Mouse (Mus musculus): ENCODE measurements at regions not wholly inside any gene's neighbourhood (a gene's known extent, or its start where the extent isn't known, plus 50 kb on each side); places are given as distances from the start of the nearest gene placed in this dataset.
"Not testable (repeated sequence)": the region's sequence is repeated elsewhere in the genome, so short reads cannot be mapped to it uniquely, and the experiment has no call there.

- WGBS, result 93% methylated on average over 4 of the region's 4 CpGs
- no peaks in the 10 kb centered on the region for H3K9me3 ChIP-seq
- no peaks in the 10 kb centered on the region for H3K27me3 ChIP-seq
- no peak for ATAC-seq (ENCODE audit: low FRiP score, low read depth)
- H3K9ac ChIP-seq (replicated peaks), result no peak overlapping the region
- no peaks in the 10 kb centered on the region for H3K36me3 ChIP-seq
- H3K27ac ChIP-seq (replicated peaks), result no peak overlapping the region
- H3K4me1 ChIP-seq, result 0 out of 2 replicates have a peak, but pooled peaks cover 4% of the 10 kb centered on the region
- H3K4me2 ChIP-seq (replicated peaks), result no peak overlapping the region
- H3K4me3 ChIP-seq, result no peak overlapping the region
These were observed 606.2 kb upstream of the Gpc5 start for GRCm38 (mm10) chr14:114485781-114486180.

DNA sequence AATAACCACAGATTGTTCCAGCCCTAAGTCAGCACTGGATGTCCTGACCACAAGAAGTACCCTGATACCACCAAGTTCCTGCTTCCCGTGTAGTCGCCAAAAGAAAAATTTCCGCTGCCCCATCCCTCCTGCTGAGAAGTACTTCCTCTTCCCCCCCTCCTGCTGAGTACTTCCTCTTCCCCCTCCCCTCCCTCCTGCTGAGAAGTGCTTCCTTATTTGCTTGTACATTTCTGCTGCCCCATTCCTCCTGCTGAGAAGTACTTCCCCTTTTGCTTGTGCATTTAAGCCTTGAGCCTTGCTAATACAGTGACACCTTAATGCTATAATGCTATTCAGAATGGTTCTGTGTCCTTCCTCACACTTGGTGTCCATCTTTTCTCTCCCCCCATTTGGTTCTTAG is 598.6 kb upstream of the Gpc5 start:
- not testable (repeated sequence) for H3K36me3 ChIP-seq; H3K27me3 ChIP-seq; H3K9me3 ChIP-seq; H3K27ac ChIP-seq (replicated peaks); H3K4me3 ChIP-seq; H3K9ac ChIP-seq (replicated peaks); H3K4me1 ChIP-seq; ATAC-seq (ENCODE audit: low FRiP score, low read depth); H3K4me2 ChIP-seq (replicated peaks)
- 83% methylated on average over 3 of the region's 3 CpGs for WGBS

DNA sequence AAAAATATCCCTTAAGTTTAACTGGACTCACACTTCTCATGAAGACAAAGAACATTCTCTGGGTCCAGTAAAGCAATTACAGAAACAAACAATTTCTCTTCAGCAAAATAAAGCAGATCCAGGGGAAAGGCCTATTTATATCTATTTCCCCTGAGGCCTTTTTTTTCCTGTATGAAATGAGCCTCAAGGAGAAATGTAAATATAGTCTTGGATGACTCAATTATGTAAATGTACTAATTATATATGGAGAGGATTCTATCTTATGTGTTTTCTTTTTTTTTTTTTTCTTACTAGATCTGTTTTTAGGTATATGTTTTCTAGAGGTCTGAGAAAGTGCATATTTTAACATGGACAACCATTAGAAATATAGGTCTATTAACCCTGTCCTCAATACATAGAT is 587.0 kb upstream of the Gpc5 start:
- H3K4me2 ChIP-seq (replicated peaks), result no peak overlapping the region
- H3K27ac ChIP-seq (replicated peaks), result no peak overlapping the region
- ATAC-seq (ENCODE audit: low FRiP score, low read depth), result no peak
- H3K36me3 ChIP-seq, result no peaks in the 10 kb centered on the region
- no peaks in the 10 kb centered on the region for H3K27me3 ChIP-seq
- no peak overlapping the region for H3K9ac ChIP-seq (replicated peaks)
- no peaks in the 10 kb centered on the region for H3K9me3 ChIP-seq
- H3K4me3 ChIP-seq, result no peak overlapping the region
- H3K4me1 ChIP-seq, result no peaks in the 10 kb centered on the region

DNA sequence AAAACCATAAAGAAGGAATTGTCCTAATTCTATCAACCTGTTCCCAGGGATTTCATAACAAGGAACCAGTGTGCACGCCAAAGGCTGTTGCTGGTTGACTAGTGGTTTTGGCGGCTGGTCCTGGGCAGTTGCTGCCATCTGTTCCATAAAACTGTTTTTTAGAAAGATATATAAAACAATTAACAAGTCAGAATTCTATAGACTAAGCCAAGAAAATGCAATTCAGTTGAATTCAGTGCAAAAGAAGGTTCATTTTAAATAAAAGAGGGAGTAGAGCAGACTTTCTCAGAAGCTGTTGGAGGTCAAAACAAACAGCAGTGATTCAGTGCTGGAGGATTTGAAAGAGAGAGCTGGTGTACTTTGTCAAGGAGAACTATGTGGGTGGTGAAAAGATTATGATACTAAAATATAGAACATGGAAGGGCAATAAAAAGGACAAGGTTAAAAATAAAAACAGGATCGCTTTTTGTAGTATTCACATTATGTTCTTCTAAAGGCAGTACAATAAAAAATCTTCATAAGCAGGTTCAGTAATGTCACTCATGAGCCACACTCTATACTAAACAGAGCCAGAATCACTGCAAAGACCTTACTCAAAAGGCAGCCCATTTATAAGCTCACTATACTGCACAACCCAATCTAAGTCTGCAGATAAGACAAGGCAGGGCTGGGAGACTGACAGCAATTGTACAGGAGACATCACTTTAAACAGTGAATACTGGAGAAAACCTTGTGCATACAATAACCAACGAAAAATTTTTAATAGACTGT is 543.9 kb upstream of the Gpc5 start:
- ATAC-seq (ENCODE audit: low FRiP score, low read depth), result no peak
- no peaks in the 10 kb centered on the region for H3K36me3 ChIP-seq
- no peaks in the 10 kb centered on the region for H3K9me3 ChIP-seq
- H3K27me3 ChIP-seq, result no peaks in the 10 kb centered on the region
- no peak overlapping the region for H3K4me3 ChIP-seq
- no peaks in the 10 kb centered on the region for H3K4me1 ChIP-seq
- 83% methylated on average over 4 of the region's 4 CpGs for WGBS
- H3K27ac ChIP-seq (replicated peaks), result no peak overlapping the region
- no peak overlapping the region for H3K9ac ChIP-seq (replicated peaks)
- no peak overlapping the region for H3K4me2 ChIP-seq (replicated peaks)

DNA sequence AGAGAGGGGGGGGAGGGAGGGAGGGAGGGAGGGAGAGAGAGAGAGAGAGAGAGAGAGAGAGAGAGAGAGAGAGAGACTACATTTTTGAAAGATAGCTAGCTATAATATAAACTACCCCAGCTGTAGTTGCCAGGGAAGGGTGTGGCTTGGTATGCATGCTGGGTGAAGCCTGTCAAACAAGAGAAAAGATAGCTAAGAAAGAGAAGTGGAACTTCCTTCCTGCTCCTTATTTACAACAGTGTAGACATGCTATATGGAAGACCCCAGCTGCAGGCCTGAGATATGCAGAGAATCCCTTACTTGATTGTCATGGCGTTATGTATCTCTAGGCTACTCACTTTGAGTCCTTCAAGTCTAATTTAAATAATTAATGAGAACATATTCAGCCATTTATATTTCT is 542.9 kb upstream of the Gpc5 start:
- H3K9ac ChIP-seq (replicated peaks), result no peak overlapping the region
- no peak overlapping the region for H3K27ac ChIP-seq (replicated peaks)
- 85% methylated on average over 1 of the region's 1 CpGs for WGBS
- H3K9me3 ChIP-seq, result no peaks in the 10 kb centered on the region
- ATAC-seq (ENCODE audit: low FRiP score, low read depth), result no peak
- no peak overlapping the region for H3K4me3 ChIP-seq
- no peak overlapping the region for H3K4me2 ChIP-seq (replicated peaks)
- H3K27me3 ChIP-seq, result no peaks in the 10 kb centered on the region
- H3K36me3 ChIP-seq, result no peaks in the 10 kb centered on the region
- no peaks in the 10 kb centered on the region for H3K4me1 ChIP-seq

- Histone ChIP-seq H3K4me3 (no peak overlapping the region), H3K27ac (replicated peaks) (no peak overlapping the region), H3K4me2 (replicated peaks) (no peak overlapping the region), H3K9me3 (no peaks in the 10 kb centered on the region), H3K36me3 (no peaks in the 10 kb centered on the region), H3K9ac (replicated peaks) (no peak overlapping the region), H3K4me1 (no peaks in the 10 kb centered on the region), H3K27me3 (no peaks in the 10 kb centered on the region)
- WGBS, result 46% methylated on average over 4 of the region's 4 CpGs
- no peak for ATAC-seq (ENCODE audit: low FRiP score, low read depth)
These were observed 525.5 kb upstream of the Gpc5 start for GRCm38 (mm10) chr14:114566411-114567030.

- Histone ChIP-seq H3K27me3 (no peaks in the 10 kb centered on the region), H3K4me3 (no peak overlapping the region), H3K9ac (replicated peaks) (no peak overlapping the region), H3K27ac (replicated peaks) (no peak overlapping the region), H3K36me3 (no peaks in the 10 kb centered on the region), H3K4me1 (no peaks in the 10 kb centered on the region), H3K4me2 (replicated peaks) (peak overlapping the region; percentile 35), H3K9me3 (no peaks in the 10 kb centered on the region)
- 24% methylated on average over 14 of the region's 14 CpGs for WGBS
- ATAC-seq (ENCODE audit: low FRiP score, low read depth), result peak; percentile 76
These were observed 524.2 kb upstream of the Gpc5 start for GRCm38 (mm10) chr14:114567673-114568309.

- Histone ChIP-seq H3K9me3 (no peaks in the 10 kb centered on the region), H3K27ac (replicated peaks) (no peak overlapping the region), H3K4me1 (peaks cover 5% of the 10 kb centered on the region; the same call in 1 of the 2 replicates), H3K9ac (replicated peaks) (no peak overlapping the region), H3K4me3 (no peak overlapping the region), H3K36me3 (no peaks in the 10 kb centered on the region), H3K4me2 (replicated peaks) (no peak overlapping the region), H3K27me3 (no peaks in the 10 kb centered on the region)
- ATAC-seq (ENCODE audit: low FRiP score, low read depth), result peak; percentile 94
- 15% methylated on average over 4 of the region's 4 CpGs for WGBS
These were observed 504.5 kb upstream of the Gpc5 start for GRCm38 (mm10) chr14:114587367-114588064.

DNA sequence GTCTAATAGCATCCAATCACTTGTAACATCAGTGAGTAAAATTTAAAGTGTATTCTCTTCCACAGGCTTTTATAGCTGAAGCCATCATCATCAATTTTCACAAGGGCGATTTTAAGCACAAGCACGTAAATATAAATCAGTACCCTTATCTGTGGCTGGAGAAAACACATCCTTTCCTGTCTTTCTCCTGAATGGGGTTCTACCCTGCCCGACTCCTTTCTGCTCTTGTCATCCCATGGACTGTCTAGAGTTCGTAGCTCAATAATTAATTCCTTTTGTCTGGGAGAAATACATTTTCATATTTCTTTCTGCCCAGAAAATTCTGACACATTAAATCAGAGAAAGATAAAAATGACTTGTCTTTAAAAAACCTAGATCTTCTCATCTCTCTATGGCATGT is 482.7 kb upstream of the Gpc5 start:
- Histone ChIP-seq H3K4me1 (no peaks in the 10 kb centered on the region), H3K27me3 (no peaks in the 10 kb centered on the region), H3K36me3 (no peaks in the 10 kb centered on the region), H3K27ac (replicated peaks) (no peak overlapping the region), H3K4me3 (no peak overlapping the region), H3K4me2 (replicated peaks) (no peak overlapping the region), H3K9me3 (no peaks in the 10 kb centered on the region), H3K9ac (replicated peaks) (no peak overlapping the region)
- no peak for ATAC-seq (ENCODE audit: low FRiP score, low read depth)
- 83% methylated on average over 4 of the region's 4 CpGs for WGBS

DNA sequence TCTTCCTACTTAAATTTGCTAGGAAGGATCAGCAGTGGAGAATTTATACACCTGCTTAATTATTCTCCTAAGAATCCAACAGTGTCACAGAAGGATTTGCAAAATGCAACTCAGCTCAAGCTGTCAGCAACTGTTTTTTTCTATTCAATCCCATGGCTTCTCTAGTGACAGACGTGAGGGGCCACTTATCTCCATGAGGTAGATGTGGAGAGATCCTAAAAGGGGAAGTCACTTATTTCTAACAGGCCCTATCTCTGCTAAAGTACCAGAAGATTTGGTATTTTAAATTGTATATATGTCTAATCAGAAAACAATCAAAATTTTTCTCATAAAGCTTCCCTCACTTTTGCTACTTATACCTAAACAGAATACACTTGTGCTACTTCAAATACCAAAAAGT is 479.6 kb upstream of the Gpc5 start:
- 55% methylated on average over 1 of the region's 1 CpGs for WGBS
- H3K4me3 ChIP-seq, result no peak overlapping the region
- no peaks in the 10 kb centered on the region for H3K27me3 ChIP-seq
- H3K4me1 ChIP-seq, result no peaks in the 10 kb centered on the region
- H3K9ac ChIP-seq (replicated peaks), result no peak overlapping the region
- H3K27ac ChIP-seq (replicated peaks), result no peak overlapping the region
- H3K4me2 ChIP-seq (replicated peaks), result no peak overlapping the region
- H3K9me3 ChIP-seq, result no peaks in the 10 kb centered on the region
- no peaks in the 10 kb centered on the region for H3K36me3 ChIP-seq
- no peak for ATAC-seq (ENCODE audit: low FRiP score, low read depth)

GRCm38 (mm10) chr14:114656636-114657035 is 435.4 kb upstream of the Gpc5 start:
- 58% methylated on average over 1 of the region's 1 CpGs for WGBS
- H3K4me1 ChIP-seq, result no peaks in the 10 kb centered on the region
- no peaks in the 10 kb centered on the region for H3K27me3 ChIP-seq
- no peak overlapping the region for H3K4me2 ChIP-seq (replicated peaks)
- H3K9ac ChIP-seq (replicated peaks), result no peak overlapping the region
- no peaks in the 10 kb centered on the region for H3K9me3 ChIP-seq
- ATAC-seq (ENCODE audit: low FRiP score, low read depth), result no peak
- no peaks in the 10 kb centered on the region for H3K36me3 ChIP-seq
- H3K4me3 ChIP-seq, result no peak overlapping the region
- H3K27ac ChIP-seq (replicated peaks), result no peak overlapping the region

DNA sequence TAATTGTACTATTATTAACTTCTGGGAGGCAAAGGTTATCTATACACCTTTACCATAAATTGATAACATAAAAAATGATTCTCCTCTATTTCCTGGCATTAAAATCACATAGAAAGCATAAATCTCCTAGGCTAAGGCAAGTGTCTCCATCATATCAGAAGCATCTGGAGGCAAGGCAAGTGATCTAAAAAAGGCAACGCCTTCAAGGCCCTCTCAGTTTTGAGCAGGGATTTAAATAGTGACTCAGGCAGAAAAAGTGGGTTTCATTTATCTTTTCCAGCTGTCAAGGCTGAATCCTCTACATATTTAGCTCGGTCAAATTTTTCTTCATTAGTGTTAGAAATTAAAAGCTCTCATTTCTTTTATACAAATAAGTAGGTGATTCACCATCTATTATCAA is 430.0 kb upstream of the Gpc5 start:
- H3K4me2 ChIP-seq (replicated peaks), result no peak overlapping the region
- no peaks in the 10 kb centered on the region for H3K27me3 ChIP-seq
- no peaks in the 10 kb centered on the region for H3K36me3 ChIP-seq
- H3K4me1 ChIP-seq, result no peaks in the 10 kb centered on the region
- WGBS, result 92% methylated on average over 2 of the region's 2 CpGs
- no peak overlapping the region for H3K27ac ChIP-seq (replicated peaks)
- no peak overlapping the region for H3K9ac ChIP-seq (replicated peaks)
- no peaks in the 10 kb centered on the region for H3K9me3 ChIP-seq
- no peak overlapping the region for H3K4me3 ChIP-seq
- ATAC-seq (ENCODE audit: low FRiP score, low read depth), result no peak

Measured in midbrain, embryonic 12.5 days (tissue).